Mouse (Mus musculus): ENCODE measurements around the gene Plek.

DNA sequence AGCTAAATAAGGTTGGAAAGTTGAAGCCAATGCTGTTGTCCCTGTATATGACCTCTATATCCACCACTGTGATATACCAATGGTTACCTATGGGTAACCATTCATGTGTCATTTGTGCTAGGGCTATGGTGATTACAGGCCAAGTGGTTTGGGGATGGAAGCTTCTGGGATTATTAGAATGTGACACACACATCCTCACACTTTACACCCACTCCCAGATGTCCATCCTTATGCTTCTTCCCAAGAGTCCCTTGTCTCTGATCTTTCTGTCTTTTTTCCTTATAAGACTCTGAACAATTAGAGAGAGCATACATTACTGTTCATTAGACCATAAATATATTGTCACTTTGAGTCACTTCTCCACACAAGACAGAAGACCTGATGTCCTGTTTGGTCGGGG lies 79.1 kb downstream of the Plek start:
- TF ChIP-seq CTCF (IDR thresholded peaks at IDR 0.05; ENCODE audit: low read depth) (no peak), EP300 (optimal IDR thresholded peaks at IDR 0.05) (no peak)

All from stomach, postnatal 0 days (tissue).